Mouse (Mus musculus): ENCODE data around the gene Exosc7. TPM values are rescaled to one million over a fixed set of nuclear protein-coding genes. Genes with fewer than 3 reads are reported as not detected.

Exosc7 gene
- polyA plus RNA-seq, 1 experiment = 40.4 TPM

DNA sequence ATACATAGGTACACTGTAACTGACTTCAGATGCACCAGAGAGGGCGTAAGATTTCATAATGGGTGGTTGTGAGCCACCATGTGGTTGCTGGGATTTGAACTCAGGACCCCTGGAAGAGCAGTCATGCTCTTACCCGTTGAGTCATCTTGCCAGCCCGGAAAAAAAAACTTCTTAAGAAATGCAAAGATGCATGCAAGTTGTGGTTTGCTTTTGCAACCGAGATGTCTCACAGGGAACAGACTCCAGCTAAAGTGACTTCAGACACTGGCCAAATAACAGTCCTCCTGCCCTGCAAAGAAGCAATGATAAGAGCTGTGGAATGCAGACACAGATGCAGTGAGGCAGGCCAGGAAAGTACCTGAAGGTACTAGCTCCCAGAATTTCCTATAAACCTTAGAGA, 22.2 kb upstream of the Exosc7 start:
- Histone ChIP-seq H3K27ac (ENCODE audit: control insufficient read depth, insufficient read depth, low read length) (no peak overlapping the region), H3K27me3 (ENCODE audit: control insufficient read depth, insufficient read depth, low read length) (no peaks in the 10 kb centered on the region), H3K4me1 (replicated peaks; ENCODE audit: control insufficient read depth, insufficient read depth, low read length) (peaks cover 4% of the 10 kb centered on the region; the same call in 1 of the 2 replicates), H3K4me3 (ENCODE audit: control insufficient read depth, insufficient read depth, low read length) (no peak overlapping the region), H3K36me3 (ENCODE audit: control insufficient read depth, insufficient read depth, low read length) (peaks cover 9% of the 10 kb centered on the region)
- no peak for DNase-seq
- WGBS = 73% methylated on average over 4 of the region's 4 CpGs
- TF ChIP-seq POLR2A (IDR thresholded peaks at IDR 0.05; ENCODE audit: control insufficient read depth, extremely low read depth, insufficient read depth, low read length, poor library complexity) (no peak), CTCF (IDR thresholded peaks at IDR 0.05; ENCODE audit: borderline replicate concordance, control insufficient read depth, extremely low read depth, insufficient read depth, low read length, poor library complexity) (no peak)

- TF ChIP-seq POLR2A (IDR thresholded peaks at IDR 0.05; ENCODE audit: control insufficient read depth, extremely low read depth, insufficient read depth, low read length, poor library complexity) = no peak
- TF ChIP-seq CTCF (IDR thresholded peaks at IDR 0.05; ENCODE audit: borderline replicate concordance, control insufficient read depth, extremely low read depth, insufficient read depth, low read length, poor library complexity) = no peak
Measured at GRCm38 (mm10) chr9:123099631-123100455, 13.2 kb upstream of the Exosc7 start.

DNA sequence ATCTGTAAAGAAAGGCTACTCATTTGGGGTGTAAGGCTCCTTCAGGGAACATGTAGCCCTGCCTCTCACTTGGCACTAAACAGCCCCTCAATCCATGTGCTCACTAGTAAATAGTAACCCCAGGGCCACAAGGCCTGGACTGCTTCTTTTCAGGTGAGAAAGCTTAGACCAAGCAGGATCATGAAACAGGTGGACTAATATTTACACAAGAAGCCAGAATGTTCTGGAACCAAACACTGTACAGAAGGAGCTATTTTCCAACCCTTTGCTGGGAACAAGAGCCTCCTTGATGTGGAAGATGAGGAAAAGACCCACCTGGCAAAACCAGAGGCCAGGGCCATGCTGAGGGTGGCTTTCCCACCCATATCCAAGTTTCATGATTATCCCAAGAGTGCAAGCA, 9.6 kb upstream of the Exosc7 start:
- no peak for DNase-seq
- no peak overlapping the region for H3K27ac ChIP-seq (ENCODE audit: control insufficient read depth, insufficient read depth, low read length)
- H3K27me3 ChIP-seq (ENCODE audit: control insufficient read depth, insufficient read depth, low read length) = no peaks in the 10 kb centered on the region
- TF ChIP-seq POLR2A (IDR thresholded peaks at IDR 0.05; ENCODE audit: control insufficient read depth, extremely low read depth, insufficient read depth, low read length, poor library complexity) (no peak), CTCF (IDR thresholded peaks at IDR 0.05; ENCODE audit: borderline replicate concordance, control insufficient read depth, extremely low read depth, insufficient read depth, low read length, poor library complexity) (no peak)
- peaks cover 14% of the 10 kb centered on the region for H3K36me3 ChIP-seq (ENCODE audit: control insufficient read depth, insufficient read depth, low read length)
- H3K4me3 ChIP-seq (ENCODE audit: control insufficient read depth, insufficient read depth, low read length) = no peak overlapping the region
- H3K4me1 ChIP-seq (replicated peaks; ENCODE audit: control insufficient read depth, insufficient read depth, low read length) = no peaks in the 10 kb centered on the region

More at GRCm38 (mm10) chr9:123099631-123100455, 13.2 kb upstream of the Exosc7 start:
- Histone ChIP-seq H3K4me3 (ENCODE audit: control insufficient read depth, insufficient read depth, low read length) (no peak overlapping the region), H3K27ac (ENCODE audit: control insufficient read depth, insufficient read depth, low read length) (no peak overlapping the region), H3K4me1 (replicated peaks; ENCODE audit: control insufficient read depth, insufficient read depth, low read length) (no peaks in the 10 kb centered on the region), H3K27me3 (ENCODE audit: control insufficient read depth, insufficient read depth, low read length) (no peaks in the 10 kb centered on the region), H3K36me3 (ENCODE audit: control insufficient read depth, insufficient read depth, low read length) (peaks cover 30% of the 10 kb centered on the region)
- WGBS = 99% methylated on average over 16 of the region's 16 CpGs
- no peak for DNase-seq

DNA sequence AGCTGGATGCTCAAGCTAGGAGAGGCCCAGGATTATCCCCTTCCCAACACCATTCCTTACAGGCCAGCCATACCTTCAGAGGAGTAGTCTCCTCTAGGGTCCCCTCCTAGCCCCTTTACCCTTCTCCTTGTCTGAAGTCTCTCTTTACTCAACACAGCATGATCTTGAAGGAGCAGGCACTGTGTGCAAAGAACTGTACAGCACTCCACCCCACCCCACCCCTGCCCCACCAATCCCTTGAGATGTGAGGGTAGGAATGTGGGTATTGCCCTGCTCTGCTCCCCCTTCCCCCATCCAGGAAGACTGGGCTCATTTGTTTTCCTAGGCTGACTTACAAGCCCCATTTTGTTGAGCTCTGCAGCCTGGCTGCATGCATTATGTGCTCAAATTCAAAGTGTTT, 8.7 kb upstream of the Exosc7 start:
- Histone ChIP-seq H3K4me1 (replicated peaks; ENCODE audit: control insufficient read depth, insufficient read depth, low read length) (no peaks in the 10 kb centered on the region), H3K27me3 (ENCODE audit: control insufficient read depth, insufficient read depth, low read length) (no peaks in the 10 kb centered on the region), H3K4me3 (ENCODE audit: control insufficient read depth, insufficient read depth, low read length) (no peak overlapping the region), H3K36me3 (ENCODE audit: control insufficient read depth, insufficient read depth, low read length) (peaks cover 6% of the 10 kb centered on the region; the same call in 1 of the 2 replicates), H3K27ac (ENCODE audit: control insufficient read depth, insufficient read depth, low read length) (no peak overlapping the region)
- DNase-seq = no peak
- TF ChIP-seq CTCF (IDR thresholded peaks at IDR 0.05; ENCODE audit: borderline replicate concordance, control insufficient read depth, extremely low read depth, insufficient read depth, low read length, poor library complexity) (no peak), POLR2A (IDR thresholded peaks at IDR 0.05; ENCODE audit: control insufficient read depth, extremely low read depth, insufficient read depth, low read length, poor library complexity) (no peak)

GRCm38 (mm10) chr9:123107186-123107585, 5.8 kb upstream of the Exosc7 start:
- 97% methylated on average over 4 of the region's 4 CpGs for WGBS
- no peaks in the 10 kb centered on the region for H3K4me1 ChIP-seq (replicated peaks; ENCODE audit: control insufficient read depth, insufficient read depth, low read length)
- TF ChIP-seq CTCF (IDR thresholded peaks at IDR 0.05; ENCODE audit: borderline replicate concordance, control insufficient read depth, extremely low read depth, insufficient read depth, low read length, poor library complexity) (no peak), POLR2A (IDR thresholded peaks at IDR 0.05; ENCODE audit: control insufficient read depth, extremely low read depth, insufficient read depth, low read length, poor library complexity) (no peak)
- H3K27me3 ChIP-seq (ENCODE audit: control insufficient read depth, insufficient read depth, low read length) = no peaks in the 10 kb centered on the region
- H3K36me3 ChIP-seq (ENCODE audit: control insufficient read depth, insufficient read depth, low read length) = no peaks in the 10 kb centered on the region
- no peak for DNase-seq
- H3K27ac ChIP-seq (ENCODE audit: control insufficient read depth, insufficient read depth, low read length) = no peak overlapping the region
- no peak overlapping the region for H3K4me3 ChIP-seq (ENCODE audit: control insufficient read depth, insufficient read depth, low read length)

DNA sequence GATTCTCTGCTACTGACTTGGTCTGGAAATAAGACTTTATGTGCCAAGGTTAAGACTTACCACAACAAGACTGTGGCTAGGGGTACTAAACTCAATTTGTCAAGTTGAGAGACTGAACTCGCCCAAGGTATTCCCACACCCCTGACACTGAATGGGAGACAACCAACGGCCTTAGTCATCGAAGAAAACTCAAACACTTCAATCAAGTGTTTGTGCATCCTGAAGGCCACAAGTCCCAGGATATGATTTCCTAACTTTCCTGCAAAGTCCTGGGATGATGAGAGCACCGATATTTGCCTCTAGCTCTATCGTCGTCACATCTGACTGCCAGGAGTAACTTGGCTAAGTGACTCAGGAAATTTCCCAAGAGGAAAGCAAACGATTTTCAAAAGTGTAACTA, 3.8 kb upstream of the Exosc7 start:
- no peak overlapping the region for H3K27ac ChIP-seq (ENCODE audit: control insufficient read depth, insufficient read depth, low read length)
- peaks cover 10% of the 10 kb centered on the region for H3K4me1 ChIP-seq (replicated peaks; ENCODE audit: control insufficient read depth, insufficient read depth, low read length)
- no peak for TF ChIP-seq POLR2A (IDR thresholded peaks at IDR 0.05; ENCODE audit: control insufficient read depth, extremely low read depth, insufficient read depth, low read length, poor library complexity)
- no peak for TF ChIP-seq CTCF (IDR thresholded peaks at IDR 0.05; ENCODE audit: borderline replicate concordance, control insufficient read depth, extremely low read depth, insufficient read depth, low read length, poor library complexity)
- no peaks in the 10 kb centered on the region for H3K36me3 ChIP-seq (ENCODE audit: control insufficient read depth, insufficient read depth, low read length)
- no peak for DNase-seq
- no peaks in the 10 kb centered on the region for H3K27me3 ChIP-seq (ENCODE audit: control insufficient read depth, insufficient read depth, low read length)
- 93% methylated on average over 7 of the region's 7 CpGs for WGBS
- no peak overlapping the region for H3K4me3 ChIP-seq (ENCODE audit: control insufficient read depth, insufficient read depth, low read length)

Measured in thymus, adult 2 months (tissue).